Mouse (Mus musculus): ENCODE data around the gene Dcpp2. TPM values are rescaled to one million over a fixed set of nuclear protein-coding genes. Genes with fewer than 3 reads are reported as not detected.

Dcpp2 gene
- polyA plus RNA-seq, 1 experiment from 2014 or later, result not detected

Other genes starting within 250 kb of the Dcpp2 start
- 0.68 and 0.69 TPM in 2 replicates for gene Mmp25, start 235.6 kb upstream of the Dcpp2 start, polyA plus RNA-seq (2016; fragmentation: Nextera tagmentation; extraction: Ambion mirVana)
- gene Bicdl2, start 220.4 kb upstream of the Dcpp2 start, polyA plus RNA-seq (2016; fragmentation: Nextera tagmentation; extraction: Ambion mirVana), result 0.85 and 1.2 TPM in 2 replicates
- gene Hcfc1r1, start 207.3 kb upstream of the Dcpp2 start, polyA plus RNA-seq (2016; fragmentation: Nextera tagmentation; extraction: Ambion mirVana), result 30.4 and 39.7 TPM in 2 replicates
- gene Thoc6, start 207.0 kb upstream of the Dcpp2 start, polyA plus RNA-seq (2016; fragmentation: Nextera tagmentation; extraction: Ambion mirVana), result 70.9 and 72.2 TPM in 2 replicates
- 4.6 and 6.4 TPM in 2 replicates for gene Tnfrsf12a, start 203.4 kb upstream of the Dcpp2 start, polyA plus RNA-seq (2016; fragmentation: Nextera tagmentation; extraction: Ambion mirVana)
- 77.2 and 81.3 TPM in 2 replicates for gene Cldn6, start 201.6 kb upstream of the Dcpp2 start, polyA plus RNA-seq (2016; fragmentation: Nextera tagmentation; extraction: Ambion mirVana)
- 10.5 and 13.5 TPM in 2 replicates for gene Cldn9, start 196.9 kb upstream of the Dcpp2 start, polyA plus RNA-seq (2016; fragmentation: Nextera tagmentation; extraction: Ambion mirVana)
- gene 1520401A03Rik, start 158.1 kb upstream of the Dcpp2 start, polyA plus RNA-seq (2016; fragmentation: Nextera tagmentation; extraction: Ambion mirVana), result 0.05 TPM in 1 of 2 replicates, not detected in the other
- gene Pkmyt1, start 154.5 kb upstream of the Dcpp2 start, polyA plus RNA-seq (2016; fragmentation: Nextera tagmentation; extraction: Ambion mirVana), result 61.6 and 62.0 TPM in 2 replicates
- 12.6 and 14.1 TPM in 2 replicates for gene Paqr4, start 140.0 kb upstream of the Dcpp2 start, polyA plus RNA-seq (2016; fragmentation: Nextera tagmentation; extraction: Ambion mirVana)
- 8.3 and 9.6 TPM in 2 replicates for gene Kremen2, start 135.0 kb upstream of the Dcpp2 start, polyA plus RNA-seq (2016; fragmentation: Nextera tagmentation; extraction: Ambion mirVana)
- gene Flywch1, start 109.3 kb upstream of the Dcpp2 start, polyA plus RNA-seq (2016; fragmentation: Nextera tagmentation; extraction: Ambion mirVana), result 168 and 178 TPM in 2 replicates
- 35.4 and 41.3 TPM in 2 replicates for gene Flywch2, start 94.8 kb upstream of the Dcpp2 start, polyA plus RNA-seq (2016; fragmentation: Nextera tagmentation; extraction: Ambion mirVana)
- gene Srrm2, start 90.3 kb upstream of the Dcpp2 start, polyA plus RNA-seq (2016; fragmentation: Nextera tagmentation; extraction: Ambion mirVana), result 511 and 516 TPM in 2 replicates
- 1,075 and 1,103 TPM in 2 replicates for gene Elob, start 51.7 kb upstream of the Dcpp2 start, polyA plus RNA-seq (2016; fragmentation: Nextera tagmentation; extraction: Ambion mirVana)
- 0.21 TPM in 1 of 2 replicates, not detected in the other for gene Prss33, start 44.8 kb upstream of the Dcpp2 start, polyA plus RNA-seq (2016; fragmentation: Nextera tagmentation; extraction: Ambion mirVana)
- 0.45 TPM in 1 of 2 replicates, not detected in the other for gene Prss32, start 37.0 kb upstream of the Dcpp2 start, polyA plus RNA-seq (2016; fragmentation: Nextera tagmentation; extraction: Ambion mirVana)
- 3.2 and 3.6 TPM in 2 replicates for gene Prss41, start 36.7 kb upstream of the Dcpp2 start, polyA plus RNA-seq (2016; fragmentation: Nextera tagmentation; extraction: Ambion mirVana)
- not detected in 2 replicates for gene Prss21, start 12.8 kb upstream of the Dcpp2 start, polyA plus RNA-seq (2016; fragmentation: Nextera tagmentation; extraction: Ambion mirVana)
- gene Dcpp1, start within 50 bp of the Dcpp2 start, polyA plus RNA-seq (2016; fragmentation: Nextera tagmentation; extraction: Ambion mirVana), result not detected in 2 replicates
- not detected in 2 replicates for gene Dcpp3, start 36.6 kb downstream of the Dcpp2 start, polyA plus RNA-seq (2016; fragmentation: Nextera tagmentation; extraction: Ambion mirVana)
- not detected in 2 replicates for gene Sbp, start 60.8 kb downstream of the Dcpp2 start, polyA plus RNA-seq (2016; fragmentation: Nextera tagmentation; extraction: Ambion mirVana)
- not detected in 2 replicates for gene Sbpl, start 74.4 kb downstream of the Dcpp2 start, polyA plus RNA-seq (2016; fragmentation: Nextera tagmentation; extraction: Ambion mirVana)
- not detected in 2 replicates for gene Prss30, start 99.7 kb downstream of the Dcpp2 start, polyA plus RNA-seq (2016; fragmentation: Nextera tagmentation; extraction: Ambion mirVana)
- gene Prss22, start 117.2 kb downstream of the Dcpp2 start, polyA plus RNA-seq (2016; fragmentation: Nextera tagmentation; extraction: Ambion mirVana), result 3.0 and 3.6 TPM in 2 replicates
- 0.11 and 0.24 TPM in 2 replicates for gene Prss27, start 157.3 kb downstream of the Dcpp2 start, polyA plus RNA-seq (2016; fragmentation: Nextera tagmentation; extraction: Ambion mirVana)
- 97.6 and 99.9 TPM in 2 replicates for gene Kctd5, start 192.6 kb downstream of the Dcpp2 start, polyA plus RNA-seq (2016; fragmentation: Nextera tagmentation; extraction: Ambion mirVana)